Mouse (Mus musculus) neural tube, embryonic 11.5 days (tissue): ENCODE measurements around the gene Atp2a2. TPM values are rescaled to one million over a fixed set of nuclear protein-coding genes. Genes with fewer than 3 reads are reported as not detected.

ENCODE experiments used
- ATAC-seq: fragments of 200-750 bp; cut with Nextera tagmentation; 2 replicates; pipeline ENCODE4 v1.8.0; 2017; ENCODE audit warnings: moderate number of reproducible peaks, mild to moderate bottlenecking, moderate TSS enrichment, moderate library complexity; ENCODE audit not compliant: insufficient read depth, low FRiP score, low TSS enrichment
- DNase-seq: peaks from one replicate; pipeline ENCODE4 v3.0.0-alpha.2; 2015; ENCODE audit warnings: low spot score
- H3K27ac ChIP-seq: fragments of 300-500 bp; sonication (generic); 2 replicates; pipeline ENCODE4 v1.5.1; 2014; ENCODE audit warnings: low read depth, mild to moderate bottlenecking, low read length
- H3K27me3 ChIP-seq: fragments of 300-500 bp; sonication (generic); 2 replicates; pipeline ENCODE4 v1.6.1; 2014; ENCODE audit warnings: mild to moderate bottlenecking, low read length, mixed read lengths; ENCODE audit not compliant: control insufficient read depth, insufficient read depth
- H3K36me3 ChIP-seq: fragments of 300-500 bp; sonication (generic); 2 replicates; pipeline ENCODE4 v1.6.1; 2014; ENCODE audit warnings: mild to moderate bottlenecking, low read length, moderate library complexity, mixed read lengths; ENCODE audit not compliant: control insufficient read depth, insufficient read depth
- H3K4me1 ChIP-seq: fragments of 300-500 bp; sonication (generic); 2 replicates; pipeline ENCODE4 v1.6.1; 2014; ENCODE audit warnings: low read length, mixed read lengths; ENCODE audit not compliant: control insufficient read depth, insufficient read depth
- H3K4me2 ChIP-seq: fragments of 300-500 bp; sonication (generic); 2 replicates; pipeline ENCODE4 v1.6.1; 2014; ENCODE audit warnings: low read depth, mild to moderate bottlenecking, moderate library complexity
- H3K4me3 ChIP-seq: fragments of 300-500 bp; sonication (generic); 2 replicates; pipeline ENCODE4 v1.5.1; 2014; ENCODE audit warnings: low read depth, low read length
- H3K9ac ChIP-seq: fragments of 300-500 bp; sonication (generic); 2 replicates; pipeline ENCODE4 v1.6.1; 2014; ENCODE audit warnings: mild to moderate bottlenecking, low read length
- H3K9me3 ChIP-seq: fragments of 300-500 bp; sonication (generic); 2 replicates; pipeline ENCODE4 v1.6.1; 2016; ENCODE audit warnings: low read length; ENCODE audit not compliant: control insufficient read depth
- WGBS: fragments of 180-500 bp; shearing (Covaris S2); extraction: QIAGEN DNeasy Blood & Tissue Kit; methylation state at CpG from one replicate; pipeline ENCODE4 v1.1.7; 2014; 5-methylcytosine and 5-hydroxymethylcytosine counted together
- polyA plus RNA-seq: library from polyadenylated mRNA; unstranded; fragments of >200 nt; fragmentation: Nextera tagmentation; extraction: Ambion mirVana; gene quantifications from 2 replicates; pipeline ENCODE4 v1.2.1, GENCODE M21; 2014

The Atp2a2 gene
- polyA plus RNA-seq, 1 experiment from 2014 or later, result 52.0 TPM

- DNase-seq (no peak), ATAC-seq (no peak)
- Histone ChIP-seq H3K9ac (no peak overlapping the region), H3K36me3 (no peaks in the 10 kb centered on the region), H3K4me2 (no peak overlapping the region), H3K4me3 (no peak overlapping the region), H3K9me3 (no peaks in the 10 kb centered on the region), H3K27me3 (no peaks in the 10 kb centered on the region), H3K27ac (no peak overlapping the region), H3K4me1 (no peaks in the 10 kb centered on the region)
- 85% methylated on average over 8 of the region's 8 CpGs for WGBS
These were observed 31.9 kb upstream of the Atp2a2 start for GRCm38 (mm10) chr5:122533884-122534283.

DNA sequence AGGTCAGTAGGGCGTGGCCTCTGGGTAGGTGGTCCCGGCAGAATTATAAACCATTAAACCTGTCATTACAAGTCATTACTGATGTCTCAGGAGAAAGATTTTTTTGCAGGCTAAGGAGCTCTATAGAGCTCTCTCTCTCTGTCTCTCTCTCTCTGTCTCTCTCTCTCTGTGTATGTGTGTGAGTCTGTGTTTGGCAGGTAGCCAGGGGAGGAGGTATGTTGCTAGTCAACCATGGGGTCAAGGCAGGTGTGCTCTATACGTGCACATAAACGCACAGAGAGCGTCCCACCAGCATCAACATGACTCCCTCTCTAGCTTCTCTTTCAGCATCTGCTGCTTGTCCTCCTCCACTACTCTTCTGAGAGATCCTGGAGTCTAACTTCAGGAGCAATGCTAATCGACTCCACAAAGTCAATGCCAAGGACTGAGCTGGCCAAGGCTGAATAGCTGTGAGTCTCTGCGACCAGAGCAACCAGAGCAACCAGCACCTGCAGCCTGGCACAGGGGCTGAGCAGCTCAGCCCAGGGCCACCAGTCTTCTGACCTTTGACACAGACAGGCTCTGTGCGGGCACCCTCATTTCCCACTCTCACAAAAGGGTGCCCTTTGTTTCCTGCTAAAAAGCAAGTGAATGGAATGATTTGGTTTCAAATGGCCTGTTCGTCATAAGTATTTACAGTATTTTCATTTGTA is 28.0 kb upstream of the Atp2a2 start:
- DNase-seq (no peak), ATAC-seq (no peak)
- 89% methylated on average over 9 of the region's 9 CpGs for WGBS

GRCm38 (mm10) chr5:122529316-122529715 is 27.3 kb upstream of the Atp2a2 start:
- H3K4me2 ChIP-seq, result no peak overlapping the region
- ATAC-seq, result no peak
- H3K9me3 ChIP-seq, result no peaks in the 10 kb centered on the region
- no peak overlapping the region for H3K9ac ChIP-seq
- no peaks in the 10 kb centered on the region for H3K36me3 ChIP-seq
- no peak for DNase-seq
- 59% methylated on average over 3 of the region's 3 CpGs for WGBS
- no peaks in the 10 kb centered on the region for H3K4me1 ChIP-seq
- H3K4me3 ChIP-seq, result no peak overlapping the region
- H3K27ac ChIP-seq, result no peak overlapping the region
- no peaks in the 10 kb centered on the region for H3K27me3 ChIP-seq

More for the DNA sequence above, 28.0 kb upstream of the Atp2a2 start:
- Histone ChIP-seq H3K9ac (no peak overlapping the region), H3K4me1 (no peaks in the 10 kb centered on the region), H3K9me3 (no peaks in the 10 kb centered on the region), H3K27me3 (no peaks in the 10 kb centered on the region), H3K27ac (no peak overlapping the region), H3K36me3 (no peaks in the 10 kb centered on the region), H3K4me3 (no peak overlapping the region), H3K4me2 (no peak overlapping the region)

DNA sequence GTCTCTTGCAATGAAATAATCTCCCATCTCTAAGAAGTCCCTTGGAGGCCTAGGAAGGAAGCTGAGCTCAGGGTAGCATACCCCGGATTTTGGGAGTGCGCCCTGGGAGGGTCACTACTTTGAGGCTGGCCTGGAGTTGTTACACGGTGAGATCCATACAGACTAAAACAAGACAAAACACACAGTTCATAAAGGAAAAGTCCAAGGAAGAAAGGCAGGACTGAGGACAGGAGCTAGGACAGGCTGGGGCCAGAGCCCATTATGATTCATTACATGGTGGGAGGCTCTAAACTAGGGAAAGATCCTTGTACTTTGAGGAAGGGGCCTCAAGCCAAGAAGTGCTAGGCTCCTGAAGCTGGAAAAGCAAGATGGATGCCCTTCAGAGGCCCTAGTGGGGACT is 26.6 kb upstream of the Atp2a2 start:
- Histone ChIP-seq H3K27me3 (no peaks in the 10 kb centered on the region), H3K9ac (no peak overlapping the region), H3K36me3 (no peaks in the 10 kb centered on the region), H3K4me1 (no peaks in the 10 kb centered on the region), H3K9me3 (no peaks in the 10 kb centered on the region), H3K4me2 (no peak overlapping the region), H3K4me3 (no peak overlapping the region), H3K27ac (no peak overlapping the region)
- DNase-seq, result no peak
- WGBS, result 87% methylated on average over 3 of the region's 3 CpGs
- ATAC-seq, result no peak

DNA sequence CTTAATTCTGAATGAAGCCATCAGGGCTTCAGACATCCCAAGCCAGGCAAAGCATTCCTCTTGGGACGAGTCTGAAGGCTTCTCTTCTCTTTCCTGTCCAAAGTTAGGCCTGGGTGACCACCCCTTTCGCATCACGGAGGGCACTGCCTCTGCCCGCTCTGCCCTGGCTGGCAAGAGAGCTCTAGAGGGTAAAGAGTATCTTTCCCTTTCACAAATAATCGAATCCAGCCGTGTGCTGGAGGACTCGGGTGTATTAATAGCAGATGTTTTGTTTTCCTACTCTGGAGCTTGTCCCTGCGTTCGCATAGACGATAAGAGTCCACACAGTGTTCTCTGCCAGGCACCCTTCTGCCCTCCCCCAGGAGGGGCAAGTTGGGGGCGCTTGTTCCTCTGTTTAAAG is 25.7 kb upstream of the Atp2a2 start:
- Histone ChIP-seq H3K4me1 (no peaks in the 10 kb centered on the region), H3K4me2 (no peak overlapping the region), H3K36me3 (no peaks in the 10 kb centered on the region), H3K27ac (no peak overlapping the region), H3K9ac (no peak overlapping the region), H3K9me3 (no peaks in the 10 kb centered on the region), H3K4me3 (no peak overlapping the region), H3K27me3 (no peaks in the 10 kb centered on the region)
- no peak for ATAC-seq
- DNase-seq, result no peak
- 62% methylated on average over 11 of the region's 11 CpGs for WGBS

- Histone ChIP-seq H3K4me1 (no peaks in the 10 kb centered on the region), H3K4me3 (no peak overlapping the region), H3K27ac (no peak overlapping the region), H3K27me3 (no peaks in the 10 kb centered on the region), H3K36me3 (no peaks in the 10 kb centered on the region), H3K4me2 (no peak overlapping the region), H3K9me3 (no peaks in the 10 kb centered on the region), H3K9ac (no peak overlapping the region)
- WGBS, result 68% methylated on average over 15 of the region's 15 CpGs
- DNase-seq (no peak), ATAC-seq (no peak)
These were observed 25.1 kb upstream of the Atp2a2 start for GRCm38 (mm10) chr5:122526878-122527730.

DNA sequence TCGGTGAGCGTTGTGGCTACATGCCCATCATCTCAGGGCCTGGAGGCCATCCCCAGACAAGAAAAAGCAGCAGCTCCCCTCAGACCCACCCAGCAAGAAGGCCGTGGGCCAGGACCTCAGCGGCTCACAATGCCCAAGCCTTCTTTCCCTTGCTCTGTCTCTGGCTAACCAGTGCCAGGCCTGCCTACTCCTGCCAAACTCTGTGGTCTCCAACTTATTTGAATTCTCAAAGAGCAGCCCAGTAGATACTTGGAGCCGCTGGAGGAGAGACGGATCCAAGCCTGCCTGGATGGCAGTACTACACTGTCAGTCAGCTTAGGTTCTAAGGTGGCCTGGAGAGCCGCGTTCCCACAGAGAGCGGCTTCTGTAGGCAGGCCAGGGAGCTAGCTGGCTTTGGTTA is 24.4 kb upstream of the Atp2a2 start:
- no peaks in the 10 kb centered on the region for H3K27me3 ChIP-seq
- H3K36me3 ChIP-seq, result no peaks in the 10 kb centered on the region
- no peak for ATAC-seq
- WGBS, result 96% methylated on average over 9 of the region's 9 CpGs
- H3K4me1 ChIP-seq, result no peaks in the 10 kb centered on the region
- no peaks in the 10 kb centered on the region for H3K9me3 ChIP-seq
- no peak overlapping the region for H3K4me3 ChIP-seq
- no peak overlapping the region for H3K4me2 ChIP-seq
- no peak overlapping the region for H3K9ac ChIP-seq
- no peak for DNase-seq
- H3K27ac ChIP-seq, result no peak overlapping the region

GRCm38 (mm10) chr5:122525238-122525931 is 23.4 kb upstream of the Atp2a2 start:
- no peaks in the 10 kb centered on the region for H3K4me1 ChIP-seq
- H3K9ac ChIP-seq, result no peak overlapping the region
- WGBS, result 85% methylated on average over 14 of the region's 14 CpGs
- H3K9me3 ChIP-seq, result no peaks in the 10 kb centered on the region
- no peak overlapping the region for H3K4me2 ChIP-seq
- no peak for ATAC-seq
- no peaks in the 10 kb centered on the region for H3K27me3 ChIP-seq
- no peak for DNase-seq
- no peaks in the 10 kb centered on the region for H3K36me3 ChIP-seq
- no peak overlapping the region for H3K4me3 ChIP-seq
- H3K27ac ChIP-seq, result no peak overlapping the region
